Mouse (Mus musculus): Measurements from ENCODE around the gene Rapgef6. TPM values are rescaled to one million over a fixed set of nuclear protein-coding genes. Genes with fewer than 3 reads are reported as not detected.

The Rapgef6 gene
- polyA plus RNA-seq, 1 experiment from 2014 or later, result 27.2 TPM

- Histone ChIP-seq H3K36me3 (ENCODE audit: control insufficient read depth, insufficient read depth, low read length) (no peaks in the 10 kb centered on the region; the same call in 1 of the 2 replicates), H3K4me3 (ENCODE audit: low read depth, low read length) (no peak overlapping the region), H3K27ac (ENCODE audit: low read depth, low read length) (no peak overlapping the region), H3K27me3 (replicated peaks; ENCODE audit: control insufficient read depth, insufficient read depth, low read length) (no peaks in the 10 kb centered on the region), H3K9ac (ENCODE audit: low read depth, low read length) (no peak overlapping the region), H3K4me2 (no peak overlapping the region), H3K9me3 (ENCODE audit: control insufficient read depth, low read length) (no peaks in the 10 kb centered on the region), H3K4me1 (replicated peaks; ENCODE audit: control insufficient read depth, insufficient read depth, low read length) (no peaks in the 10 kb centered on the region)
- 67% methylated on average over 1 of the region's 1 CpGs for WGBS
- DNase-seq (ENCODE audit: low spot score), result no peak
- no peak for ATAC-seq (replicated peaks; ENCODE audit: low FRiP score)
Measured at GRCm38 (mm10) chr11:54626905-54627304, 104.3 kb downstream of the Rapgef6 start.

- no peaks in the 10 kb centered on the region for H3K27me3 ChIP-seq (replicated peaks; ENCODE audit: control insufficient read depth, insufficient read depth, low read length)
- DNase-seq (ENCODE audit: low spot score) (no peak), ATAC-seq (replicated peaks; ENCODE audit: low FRiP score) (no peak)
- H3K9me3 ChIP-seq (ENCODE audit: control insufficient read depth, low read length), result no peaks in the 10 kb centered on the region
- H3K9ac ChIP-seq (ENCODE audit: low read depth, low read length), result no peak overlapping the region
- no peak overlapping the region for H3K27ac ChIP-seq (ENCODE audit: low read depth, low read length)
- H3K4me1 ChIP-seq (replicated peaks; ENCODE audit: control insufficient read depth, insufficient read depth, low read length), result no peaks in the 10 kb centered on the region
- 95% methylated on average over 4 of the region's 4 CpGs for WGBS
- H3K36me3 ChIP-seq (ENCODE audit: control insufficient read depth, insufficient read depth, low read length), result peaks cover 7% of the 10 kb centered on the region; the same call in 1 of the 2 replicates
- H3K4me3 ChIP-seq (ENCODE audit: low read depth, low read length), result no peak overlapping the region
- H3K4me2 ChIP-seq, result no peak overlapping the region
Measured at GRCm38 (mm10) chr11:54646420-54646819, 123.8 kb downstream of the Rapgef6 start.

GRCm38 (mm10) chr11:54648573-54648972 lies 125.9 kb downstream of the Rapgef6 start:
- no peak overlapping the region for H3K4me2 ChIP-seq
- H3K9me3 ChIP-seq (ENCODE audit: control insufficient read depth, low read length), result no peaks in the 10 kb centered on the region
- H3K27ac ChIP-seq (ENCODE audit: low read depth, low read length), result no peak overlapping the region
- DNase-seq (ENCODE audit: low spot score) (no peak), ATAC-seq (replicated peaks; ENCODE audit: low FRiP score) (no peak)
- H3K9ac ChIP-seq (ENCODE audit: low read depth, low read length), result no peak overlapping the region
- H3K27me3 ChIP-seq (replicated peaks; ENCODE audit: control insufficient read depth, insufficient read depth, low read length), result no peaks in the 10 kb centered on the region
- no peaks in the 10 kb centered on the region for H3K4me1 ChIP-seq (replicated peaks; ENCODE audit: control insufficient read depth, insufficient read depth, low read length)
- no peak overlapping the region for H3K4me3 ChIP-seq (ENCODE audit: low read depth, low read length)
- peaks cover 4% of the 10 kb centered on the region; the same call in 1 of the 2 replicates for H3K36me3 ChIP-seq (ENCODE audit: control insufficient read depth, insufficient read depth, low read length)

- Histone ChIP-seq H3K4me1 (replicated peaks; ENCODE audit: control insufficient read depth, insufficient read depth, low read length) (no peaks in the 10 kb centered on the region), H3K9me3 (ENCODE audit: control insufficient read depth, low read length) (no peaks in the 10 kb centered on the region), H3K27ac (ENCODE audit: low read depth, low read length) (no peak overlapping the region), H3K9ac (ENCODE audit: low read depth, low read length) (no peak overlapping the region), H3K36me3 (ENCODE audit: control insufficient read depth, insufficient read depth, low read length) (peaks cover 7% of the 10 kb centered on the region; the same call in 1 of the 2 replicates), H3K27me3 (replicated peaks; ENCODE audit: control insufficient read depth, insufficient read depth, low read length) (no peaks in the 10 kb centered on the region), H3K4me2 (no peak overlapping the region), H3K4me3 (ENCODE audit: low read depth, low read length) (no peak overlapping the region)
- ATAC-seq (replicated peaks; ENCODE audit: low FRiP score) (no peak), DNase-seq (ENCODE audit: low spot score) (no peak)
- WGBS, result 72% methylated on average over 2 of the region's 2 CpGs
Measured at GRCm38 (mm10) chr11:54655420-54655819, 132.8 kb downstream of the Rapgef6 start.

- Histone ChIP-seq H3K4me2 (no peak overlapping the region), H3K4me3 (ENCODE audit: low read depth, low read length) (no peak overlapping the region), H3K9ac (ENCODE audit: low read depth, low read length) (no peak overlapping the region), H3K4me1 (replicated peaks; ENCODE audit: control insufficient read depth, insufficient read depth, low read length) (no peaks in the 10 kb centered on the region), H3K27ac (ENCODE audit: low read depth, low read length) (no peak overlapping the region), H3K27me3 (replicated peaks; ENCODE audit: control insufficient read depth, insufficient read depth, low read length) (no peaks in the 10 kb centered on the region), H3K9me3 (ENCODE audit: control insufficient read depth, low read length) (no peaks in the 10 kb centered on the region), H3K36me3 (ENCODE audit: control insufficient read depth, insufficient read depth, low read length) (peaks cover 7% of the 10 kb centered on the region)
- WGBS, result 81% methylated on average over 8 of the region's 8 CpGs
- DNase-seq (ENCODE audit: low spot score) (no peak), ATAC-seq (replicated peaks; ENCODE audit: low FRiP score) (no peak; the same call in 1 of the 2 replicates)
Measured at GRCm38 (mm10) chr11:54673575-54674298, 151.1 kb downstream of the Rapgef6 start.

- H3K27ac ChIP-seq (ENCODE audit: low read depth, low read length), result no peak overlapping the region
- H3K9ac ChIP-seq (ENCODE audit: low read depth, low read length), result no peak overlapping the region
- no peak for ATAC-seq (replicated peaks; ENCODE audit: low FRiP score)
- no peaks in the 10 kb centered on the region for H3K27me3 ChIP-seq (replicated peaks; ENCODE audit: control insufficient read depth, insufficient read depth, low read length)
- no peak overlapping the region for H3K4me3 ChIP-seq (ENCODE audit: low read depth, low read length)
- H3K9me3 ChIP-seq (ENCODE audit: control insufficient read depth, low read length), result no peaks in the 10 kb centered on the region
- DNase-seq (ENCODE audit: low spot score), result no peak
- 96% methylated on average over 2 of the region's 2 CpGs for WGBS
- peaks cover 23% of the 10 kb centered on the region for H3K36me3 ChIP-seq (ENCODE audit: control insufficient read depth, insufficient read depth, low read length)
- no peak overlapping the region for H3K4me2 ChIP-seq
- no peaks in the 10 kb centered on the region for H3K4me1 ChIP-seq (replicated peaks; ENCODE audit: control insufficient read depth, insufficient read depth, low read length)
Measured at GRCm38 (mm10) chr11:54675792-54676489, 153.3 kb downstream of the Rapgef6 start.

- 94% methylated on average over 2 of the region's 2 CpGs for WGBS
- no peak overlapping the region for H3K4me3 ChIP-seq (ENCODE audit: low read depth, low read length)
- H3K9me3 ChIP-seq (ENCODE audit: control insufficient read depth, low read length), result no peaks in the 10 kb centered on the region
- H3K36me3 ChIP-seq (ENCODE audit: control insufficient read depth, insufficient read depth, low read length), result peaks cover 27% of the 10 kb centered on the region
- ATAC-seq (replicated peaks; ENCODE audit: low FRiP score), result no peak
- H3K4me1 ChIP-seq (replicated peaks; ENCODE audit: control insufficient read depth, insufficient read depth, low read length), result no peaks in the 10 kb centered on the region
- H3K4me2 ChIP-seq, result no peak overlapping the region
- no peak for DNase-seq (ENCODE audit: low spot score)
- H3K27me3 ChIP-seq (replicated peaks; ENCODE audit: control insufficient read depth, insufficient read depth, low read length), result no peaks in the 10 kb centered on the region
- H3K27ac ChIP-seq (ENCODE audit: low read depth, low read length), result no peak overlapping the region
- H3K9ac ChIP-seq (ENCODE audit: low read depth, low read length), result no peak overlapping the region
Measured at GRCm38 (mm10) chr11:54679141-54679540, 156.5 kb downstream of the Rapgef6 start.

- Histone ChIP-seq H3K4me1 (replicated peaks; ENCODE audit: control insufficient read depth, insufficient read depth, low read length) (no peaks in the 10 kb centered on the region), H3K9me3 (ENCODE audit: control insufficient read depth, low read length) (no peaks in the 10 kb centered on the region), H3K27me3 (replicated peaks; ENCODE audit: control insufficient read depth, insufficient read depth, low read length) (no peaks in the 10 kb centered on the region), H3K36me3 (ENCODE audit: control insufficient read depth, insufficient read depth, low read length) (peaks cover 21% of the 10 kb centered on the region), H3K9ac (ENCODE audit: low read depth, low read length) (no peak overlapping the region), H3K4me2 (no peak overlapping the region), H3K4me3 (ENCODE audit: low read depth, low read length) (no peak overlapping the region), H3K27ac (ENCODE audit: low read depth, low read length) (no peak overlapping the region)
- 95% methylated on average over 2 of the region's 2 CpGs for WGBS
- no peak for DNase-seq (ENCODE audit: low spot score)
- no peak for ATAC-seq (replicated peaks; ENCODE audit: low FRiP score)
Measured at GRCm38 (mm10) chr11:54684831-54685230, 162.2 kb downstream of the Rapgef6 start.

- WGBS, result 85% methylated on average over 4 of the region's 4 CpGs
Measured at GRCm38 (mm10) chr11:54690171-54690570, 167.5 kb downstream of the Rapgef6 start.

More at GRCm38 (mm10) chr11:54690171-54690570, 167.5 kb downstream of the Rapgef6 start:
- no peak overlapping the region for H3K4me3 ChIP-seq (ENCODE audit: low read depth, low read length)
- H3K27ac ChIP-seq (ENCODE audit: low read depth, low read length), result no peak overlapping the region
- DNase-seq (ENCODE audit: low spot score) (no peak), ATAC-seq (replicated peaks; ENCODE audit: low FRiP score) (no peak)
- no peak overlapping the region for H3K9ac ChIP-seq (ENCODE audit: low read depth, low read length)
- H3K9me3 ChIP-seq (ENCODE audit: control insufficient read depth, low read length), result no peaks in the 10 kb centered on the region
- H3K27me3 ChIP-seq (replicated peaks; ENCODE audit: control insufficient read depth, insufficient read depth, low read length), result no peaks in the 10 kb centered on the region
- H3K36me3 ChIP-seq (ENCODE audit: control insufficient read depth, insufficient read depth, low read length), result peaks cover 21% of the 10 kb centered on the region
- H3K4me2 ChIP-seq, result no peak overlapping the region
- H3K4me1 ChIP-seq (replicated peaks; ENCODE audit: control insufficient read depth, insufficient read depth, low read length), result no peaks in the 10 kb centered on the region
